Mouse (Mus musculus): ENCODE measurements around the gene Wipi1. TPM values are rescaled to one million over a fixed set of nuclear protein-coding genes. Genes with fewer than 3 reads are reported as not detected.

The Wipi1 gene
- total and polyA plus RNA-seq, 2 experiments from 2014 or later = 40.8 to 65.4 TPM

- Histone ChIP-seq H3K27me3 (ENCODE audit: control insufficient read depth, insufficient read depth, low read length) (no peaks in the 10 kb centered on the region), H3K36me3 (replicated peaks; ENCODE audit: control insufficient read depth, insufficient read depth, low read length) (peaks cover 82% of the 10 kb centered on the region), H3K9ac (replicated peaks; ENCODE audit: low read depth, low read length) (no peak overlapping the region), H3K4me2 (ENCODE audit: low read depth, low read length) (no peak overlapping the region), H3K9me3 (replicated peaks; ENCODE audit: control insufficient read depth, low read length) (no peaks in the 10 kb centered on the region), H3K27ac (ENCODE audit: low read depth) (no peak overlapping the region), H3K4me1 (ENCODE audit: control insufficient read depth, insufficient read depth) (no peaks in the 10 kb centered on the region), H3K4me3 (ENCODE audit: low read depth, low read length) (no peak overlapping the region)
- no peak for TF ChIP-seq CTCF (IDR thresholded peaks at IDR 0.05; ENCODE audit: low read depth)
- TF ChIP-seq EP300 (IDR thresholded peaks at IDR 0.05; ENCODE audit: low read depth) = no peak
- ATAC-seq (ENCODE audit: insufficient read depth, low read depth) (no peak), DNase-seq (ENCODE audit: low spot score) (no peak)
- WGBS = 78% methylated on average over 6 of the region's 6 CpGs
These were observed 35.9 kb downstream of the Wipi1 start for GRCm38 (mm10) chr11:109575832-109576231.

DNA sequence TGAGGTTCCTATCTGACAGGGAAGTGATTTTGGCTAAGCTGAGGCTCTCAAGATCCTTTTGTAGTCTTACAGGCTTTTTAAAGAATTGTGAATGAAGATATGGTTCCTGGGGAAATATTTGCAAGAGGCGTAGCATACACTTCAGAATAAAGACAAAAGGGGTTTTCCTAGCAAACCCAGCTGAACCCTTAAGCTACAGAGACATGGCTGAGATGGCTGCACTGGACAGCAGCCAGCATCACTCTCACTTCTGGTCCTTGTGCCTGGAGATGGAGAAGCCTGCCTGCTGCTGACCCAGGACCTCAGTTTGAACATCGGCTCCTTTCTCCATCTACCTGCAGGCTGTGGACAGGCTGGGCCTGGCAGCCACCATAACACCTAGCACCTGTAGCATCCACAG, 37.2 kb downstream of the Wipi1 start:
- WGBS = 86% methylated on average over 2 of the region's 2 CpGs
- Histone ChIP-seq H3K4me1 (ENCODE audit: control insufficient read depth, insufficient read depth) (peaks cover 2% of the 10 kb centered on the region; the same call in 1 of the 2 replicates), H3K27me3 (ENCODE audit: control insufficient read depth, insufficient read depth, low read length) (no peaks in the 10 kb centered on the region), H3K9ac (replicated peaks; ENCODE audit: low read depth, low read length) (no peak overlapping the region), H3K36me3 (replicated peaks; ENCODE audit: control insufficient read depth, insufficient read depth, low read length) (peaks cover 70% of the 10 kb centered on the region), H3K4me2 (ENCODE audit: low read depth, low read length) (no peak overlapping the region), H3K27ac (ENCODE audit: low read depth) (no peak overlapping the region), H3K4me3 (ENCODE audit: low read depth, low read length) (no peak overlapping the region), H3K9me3 (replicated peaks; ENCODE audit: control insufficient read depth, low read length) (no peaks in the 10 kb centered on the region)
- TF ChIP-seq CTCF (IDR thresholded peaks at IDR 0.05; ENCODE audit: low read depth) (no peak), EP300 (IDR thresholded peaks at IDR 0.05; ENCODE audit: low read depth) (no peak)
- DNase-seq (ENCODE audit: low spot score) (no peak), ATAC-seq (ENCODE audit: insufficient read depth, low read depth) (no peak)

DNA sequence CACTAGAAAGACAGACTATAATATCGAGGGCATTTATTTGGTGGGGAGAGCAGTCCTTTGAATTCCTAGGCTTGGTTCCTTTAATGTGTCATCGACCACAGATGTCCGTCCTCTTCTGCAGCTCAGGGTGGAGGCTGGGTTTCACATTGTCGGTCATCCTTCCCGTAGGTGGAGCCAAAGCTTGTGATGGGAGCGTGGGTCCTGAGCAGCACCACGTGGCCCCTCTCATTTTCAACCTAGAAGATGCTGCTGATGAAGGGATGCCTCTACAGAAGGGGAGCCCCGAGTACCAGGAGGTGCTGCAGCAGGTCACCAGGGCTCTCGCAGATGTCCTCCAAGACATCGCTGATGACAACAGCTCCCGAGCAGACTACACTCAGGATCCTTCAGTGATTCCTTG, 39.7 kb downstream of the Wipi1 start:
- TF ChIP-seq CTCF (IDR thresholded peaks at IDR 0.05; ENCODE audit: low read depth) (no peak), EP300 (IDR thresholded peaks at IDR 0.05; ENCODE audit: low read depth) (no peak)
- no peak for ATAC-seq (ENCODE audit: insufficient read depth, low read depth)

GRCm38 (mm10) chr11:109569809-109570208, 42.0 kb downstream of the Wipi1 start:
- Histone ChIP-seq H3K4me2 (ENCODE audit: low read depth, low read length) (no peak overlapping the region), H3K27ac (ENCODE audit: low read depth) (no peak overlapping the region), H3K27me3 (ENCODE audit: control insufficient read depth, insufficient read depth, low read length) (no peaks in the 10 kb centered on the region), H3K9ac (replicated peaks; ENCODE audit: low read depth, low read length) (no peak overlapping the region), H3K36me3 (replicated peaks; ENCODE audit: control insufficient read depth, insufficient read depth, low read length) (peaks cover 22% of the 10 kb centered on the region), H3K4me3 (ENCODE audit: low read depth, low read length) (no peak overlapping the region), H3K9me3 (replicated peaks; ENCODE audit: control insufficient read depth, low read length) (no peaks in the 10 kb centered on the region), H3K4me1 (ENCODE audit: control insufficient read depth, insufficient read depth) (peaks cover 3% of the 10 kb centered on the region; the same call in 1 of the 2 replicates)
- TF ChIP-seq CTCF (IDR thresholded peaks at IDR 0.05; ENCODE audit: low read depth) (no peak), EP300 (IDR thresholded peaks at IDR 0.05; ENCODE audit: low read depth) (no peak)
- 44% methylated on average over 7 of the region's 7 CpGs for WGBS
- DNase-seq (ENCODE audit: low spot score) = no peak
- no peak for ATAC-seq (ENCODE audit: insufficient read depth, low read depth)

More for the DNA sequence above, 39.7 kb downstream of the Wipi1 start:
- H3K27me3 ChIP-seq (ENCODE audit: control insufficient read depth, insufficient read depth, low read length) = no peaks in the 10 kb centered on the region
- DNase-seq (ENCODE audit: low spot score) = no peak
- no peak overlapping the region for H3K4me2 ChIP-seq (ENCODE audit: low read depth, low read length)
- H3K9ac ChIP-seq (replicated peaks; ENCODE audit: low read depth, low read length) = no peak overlapping the region
- no peaks in the 10 kb centered on the region for H3K9me3 ChIP-seq (replicated peaks; ENCODE audit: control insufficient read depth, low read length)
- no peak overlapping the region for H3K27ac ChIP-seq (ENCODE audit: low read depth)
- 85% methylated on average over 11 of the region's 11 CpGs for WGBS
- H3K36me3 ChIP-seq (replicated peaks; ENCODE audit: control insufficient read depth, insufficient read depth, low read length) = peaks cover 44% of the 10 kb centered on the region
- no peak overlapping the region for H3K4me3 ChIP-seq (ENCODE audit: low read depth, low read length)
- H3K4me1 ChIP-seq (ENCODE audit: control insufficient read depth, insufficient read depth) = peaks cover 3% of the 10 kb centered on the region; the same call in 1 of the 2 replicates

- ATAC-seq (ENCODE audit: insufficient read depth, low read depth) (no peak), DNase-seq (ENCODE audit: low spot score) (no peak)
- Histone ChIP-seq H3K4me1 (ENCODE audit: control insufficient read depth, insufficient read depth) (peaks cover 6% of the 10 kb centered on the region; the same call in 1 of the 2 replicates), H3K4me2 (ENCODE audit: low read depth, low read length) (no peak overlapping the region), H3K9ac (replicated peaks; ENCODE audit: low read depth, low read length) (no peak overlapping the region), H3K27ac (ENCODE audit: low read depth) (no peak overlapping the region), H3K36me3 (replicated peaks; ENCODE audit: control insufficient read depth, insufficient read depth, low read length) (peaks cover 15% of the 10 kb centered on the region), H3K9me3 (replicated peaks; ENCODE audit: control insufficient read depth, low read length) (no peaks in the 10 kb centered on the region), H3K4me3 (ENCODE audit: low read depth, low read length) (no peak overlapping the region), H3K27me3 (ENCODE audit: control insufficient read depth, insufficient read depth, low read length) (no peaks in the 10 kb centered on the region)
- TF ChIP-seq CTCF (IDR thresholded peaks at IDR 0.05; ENCODE audit: low read depth) (no peak), EP300 (IDR thresholded peaks at IDR 0.05; ENCODE audit: low read depth) (no peak)
- 68% methylated on average over 12 of the region's 12 CpGs for WGBS
These were observed 42.7 kb downstream of the Wipi1 start for GRCm38 (mm10) chr11:109569007-109569618.
